Mouse (Mus musculus) myocyte (in vitro differentiated cells): ENCODE results near the gene Ift43. TPM values are rescaled to one million over a fixed set of nuclear protein-coding genes. Genes with fewer than 3 reads are reported as not detected.

Experiments used
- H3K27me3 ChIP-seq: one replicate; pipeline ENCODE4 v1.6.1; 2011; ENCODE audit not compliant: control insufficient read depth, insufficient read depth, insufficient read length
- H3K36me3 ChIP-seq: one replicate; pipeline ENCODE4 v1.6.1; 2011; ENCODE audit not compliant: control insufficient read depth, insufficient read depth
- H3K4me2 ChIP-seq: one replicate; pipeline ENCODE4 v1.6.1; 2011; ENCODE audit warnings: low read depth, control low read depth
- H3K4me3 ChIP-seq: one replicate; pipeline ENCODE4 v1.5.1; 2011; ENCODE audit warnings: mild to moderate bottlenecking, control low read depth, moderate library complexity
- H3K79me2 ChIP-seq: one replicate; pipeline ENCODE4 v1.6.1; 2011; ENCODE audit not compliant: control insufficient read depth, insufficient read depth
- H3ac ChIP-seq: one replicate; pipeline ENCODE4 v1.6.1; 2011; ENCODE audit not compliant: control insufficient read depth, insufficient read length
- CEBPB ChIP-seq: IDR thresholded peaks from 2 replicates; pipeline ENCODE4 v1.6.1; 2011; ENCODE audit warnings: mild to moderate bottlenecking, moderate library complexity; ENCODE audit not compliant: poor library complexity, insufficient read depth, severe bottlenecking
- E2F4 ChIP-seq: IDR thresholded peaks from one replicate; pipeline ENCODE4 v1.6.1; 2011; ENCODE audit warnings: mild to moderate bottlenecking, control low read depth, moderate library complexity; ENCODE audit not compliant: insufficient read depth
- MAX ChIP-seq: IDR thresholded peaks from one replicate; pipeline ENCODE4 v1.6.1; 2011; ENCODE audit warnings: low read depth, mild to moderate bottlenecking, control low read depth
- MYOD1 ChIP-seq, 3 experiments: IDR thresholded peaks; one replicate each; pipeline ENCODE4 v1.6.1; 2011; ENCODE audit warnings: control low read depth in 2 of 3, low read depth in 2 of 3, mild to moderate bottlenecking in 2 of 3, moderate library complexity in 1 of 3; ENCODE audit not compliant: insufficient read length in 2 of 3, control insufficient read depth in 1 of 3
- MYOG ChIP-seq, 3 experiments: IDR thresholded peaks; one replicate each; pipeline ENCODE4 v1.6.1; 2011; ENCODE audit warnings: control low read depth in 2 of 3, low read depth in 2 of 3, mild to moderate bottlenecking in 2 of 3; ENCODE audit not compliant: insufficient read length in 2 of 3, control insufficient read depth in 1 of 3, insufficient read depth in 1 of 3
- POLR2A ChIP-seq: IDR thresholded peaks from one replicate; pipeline ENCODE4 v1.6.1; 2011; ENCODE audit warnings: low read depth, mild to moderate bottlenecking, control low read depth, moderate library complexity; ENCODE audit not compliant: insufficient read length
- POLR2AphosphoS2 ChIP-seq: IDR thresholded peaks from one replicate; pipeline ENCODE4 v1.6.1; 2011; ENCODE audit warnings: low read depth, control low read depth; ENCODE audit not compliant: insufficient read length
- REST ChIP-seq: IDR thresholded peaks from one replicate; pipeline ENCODE4 v1.6.1; 2011; ENCODE audit warnings: mild to moderate bottlenecking, control low read depth, moderate library complexity; ENCODE audit not compliant: insufficient read depth, insufficient read length
- SRF ChIP-seq: IDR thresholded peaks from one replicate; pipeline ENCODE4 v1.6.1; 2011; ENCODE audit warnings: low read depth; ENCODE audit not compliant: control insufficient read depth, insufficient read length
- TCF12 ChIP-seq: IDR thresholded peaks from one replicate; pipeline ENCODE4 v1.6.1; 2011; ENCODE audit warnings: mild to moderate bottlenecking, control low read depth; ENCODE audit not compliant: poor library complexity, insufficient read depth, severe bottlenecking
- TCF3 ChIP-seq: IDR thresholded peaks from one replicate; pipeline ENCODE4 v1.6.1; 2011; ENCODE audit warnings: low read depth, control low read depth; ENCODE audit not compliant: insufficient read length
- USF1 ChIP-seq: IDR thresholded peaks from one replicate; pipeline ENCODE4 v1.6.1; 2011; ENCODE audit warnings: low read depth, mild to moderate bottlenecking, control low read depth, moderate library complexity
- polyA plus RNA-seq: library from polyadenylated mRNA; unstranded; fragments of >200 nt; fragmentation: generic; extraction: Trizol; gene quantifications from one replicate; pipeline ENCODE4 v1.2.1, GENCODE M21; 2012; ENCODE audit warnings: missing spikeins

The Ift43 gene
- polyA plus RNA-seq, 1 experiment, result 93.4 TPM

DNA sequence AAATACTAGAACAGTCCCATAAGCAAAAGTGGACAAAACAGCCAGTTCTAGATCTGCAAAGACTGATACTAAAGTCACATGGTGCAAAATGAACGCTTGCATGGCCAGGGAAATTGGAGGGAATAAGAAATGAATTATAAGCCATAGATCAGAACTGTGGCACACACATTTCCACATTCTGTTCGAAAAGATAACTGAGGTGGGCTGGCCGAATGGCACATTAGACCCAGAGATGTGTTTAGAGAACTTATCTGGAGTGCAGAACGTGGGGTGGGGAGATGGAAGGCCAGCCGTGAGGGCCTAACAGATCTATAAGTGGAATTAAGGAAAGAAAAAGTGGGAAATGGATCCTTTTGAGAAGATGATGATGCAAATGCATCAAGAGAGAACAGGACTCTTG is 30.9 kb upstream of the Ift43 start:
- H3K4me2 ChIP-seq, result no peak overlapping the region
- no peaks in the 10 kb centered on the region for H3K79me2 ChIP-seq
- no peak overlapping the region for H3ac ChIP-seq
- peaks cover 14% of the 10 kb centered on the region for H3K36me3 ChIP-seq
- no peak overlapping the region for H3K4me3 ChIP-seq
- TF ChIP-seq POLR2AphosphoS2 (no peak), MYOG (IDR thresholded peaks at IDR 0.05; ENCODE audit: control insufficient read depth in 1 of 3, insufficient read depth in 1 of 3, insufficient read length in 2 of 3, low read depth in 2 of 3) (no peak), TCF3 (no peak), MYOD1 (IDR thresholded peaks at IDR 0.05; ENCODE audit: control insufficient read depth in 1 of 3, insufficient read length in 2 of 3, low read depth in 2 of 3) (no peak), MAX (no peak), E2F4 (no peak), POLR2A (no peak), CEBPB (no peak), USF1 (no peak), TCF12 (no peak)
- H3K27me3 ChIP-seq, result no peaks in the 10 kb centered on the region

DNA sequence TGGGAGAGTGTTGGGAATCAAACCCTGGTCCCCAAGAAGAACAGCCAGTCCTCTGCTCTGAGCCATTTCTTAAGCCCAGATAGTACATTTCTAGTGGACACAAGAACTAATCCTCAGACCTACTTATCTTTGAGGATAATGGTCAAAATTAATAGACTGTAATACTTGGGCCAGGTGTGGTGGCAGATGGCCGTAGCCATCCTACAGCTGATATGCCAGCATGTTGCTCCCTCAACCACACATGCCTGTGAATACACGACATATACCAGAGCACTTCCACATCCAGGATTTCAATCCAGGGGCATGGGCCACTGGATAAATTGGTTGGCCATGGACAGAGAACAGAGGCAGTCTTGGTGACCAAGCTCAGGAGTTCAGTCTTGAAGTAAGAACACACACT is 27.0 kb upstream of the Ift43 start:
- peak; percentile 16 for TF ChIP-seq POLR2A
- peak; percentile 69 for TF ChIP-seq POLR2AphosphoS2
- no peak for TF ChIP-seq USF1
- Histone ChIP-seq H3ac (no peak overlapping the region), H3K79me2 (no peaks in the 10 kb centered on the region), H3K27me3 (no peaks in the 10 kb centered on the region), H3K36me3 (peaks cover 45% of the 10 kb centered on the region), H3K4me2 (no peak overlapping the region), H3K4me3 (no peak overlapping the region)

DNA sequence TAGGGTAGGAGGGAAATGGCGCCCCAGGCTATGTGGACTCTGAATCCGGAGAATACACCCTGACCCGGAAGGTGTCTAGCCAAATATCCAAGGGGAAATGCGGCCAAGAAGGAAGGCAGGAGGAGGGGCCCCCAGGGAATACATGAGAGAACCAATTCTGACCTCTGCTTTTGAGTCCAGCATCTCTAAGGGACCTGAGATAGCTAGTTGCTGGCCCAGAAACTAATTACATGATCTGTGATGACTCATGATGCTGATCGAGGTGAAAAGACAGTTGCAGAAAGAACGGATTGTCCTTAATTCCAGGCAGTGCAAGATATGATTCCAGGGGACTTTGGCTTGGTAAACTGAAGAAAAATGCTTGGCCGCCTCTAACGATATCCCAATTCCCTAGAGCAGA is 25.4 kb upstream of the Ift43 start:
- no peak overlapping the region for H3K4me2 ChIP-seq
- H3K36me3 ChIP-seq, result peaks cover 57% of the 10 kb centered on the region
- no peak overlapping the region for H3K4me3 ChIP-seq
- H3K79me2 ChIP-seq, result no peaks in the 10 kb centered on the region
- TF ChIP-seq E2F4 (no peak), SRF (no peak), TCF3 (no peak), CEBPB (no peak), MAX (no peak), TCF12 (no peak)
- H3K27me3 ChIP-seq, result no peaks in the 10 kb centered on the region
- H3ac ChIP-seq, result no peak overlapping the region

GRCm38 (mm10) chr12:86057516-86057915 is 24.8 kb upstream of the Ift43 start:
- no peak overlapping the region for H3K4me2 ChIP-seq
- no peak overlapping the region for H3K4me3 ChIP-seq
- peaks cover 61% of the 10 kb centered on the region for H3K36me3 ChIP-seq
- TF ChIP-seq POLR2AphosphoS2, result peak; percentile 10
- no peak for TF ChIP-seq REST
- H3ac ChIP-seq, result no peak overlapping the region
- no peaks in the 10 kb centered on the region for H3K79me2 ChIP-seq
- H3K27me3 ChIP-seq, result no peaks in the 10 kb centered on the region

GRCm38 (mm10) chr12:86059341-86059740 is 23.0 kb upstream of the Ift43 start:
- H3K36me3 ChIP-seq, result peaks cover 79% of the 10 kb centered on the region
- H3K4me3 ChIP-seq, result no peak overlapping the region
- no peaks in the 10 kb centered on the region for H3K27me3 ChIP-seq
- H3K79me2 ChIP-seq, result no peaks in the 10 kb centered on the region
- H3ac ChIP-seq, result no peak overlapping the region
- no peak overlapping the region for H3K4me2 ChIP-seq
- TF ChIP-seq TCF3 (no peak), MYOD1 (IDR thresholded peaks at IDR 0.05; ENCODE audit: control insufficient read depth in 1 of 3, insufficient read length in 2 of 3, low read depth in 2 of 3) (no peak), MYOG (IDR thresholded peaks at IDR 0.05; ENCODE audit: control insufficient read depth in 1 of 3, insufficient read depth in 1 of 3, insufficient read length in 2 of 3, low read depth in 2 of 3) (no peak), USF1 (no peak), E2F4 (no peak), SRF (no peak), TCF12 (no peak), MAX (no peak), POLR2AphosphoS2 (no peak), REST (no peak)

DNA sequence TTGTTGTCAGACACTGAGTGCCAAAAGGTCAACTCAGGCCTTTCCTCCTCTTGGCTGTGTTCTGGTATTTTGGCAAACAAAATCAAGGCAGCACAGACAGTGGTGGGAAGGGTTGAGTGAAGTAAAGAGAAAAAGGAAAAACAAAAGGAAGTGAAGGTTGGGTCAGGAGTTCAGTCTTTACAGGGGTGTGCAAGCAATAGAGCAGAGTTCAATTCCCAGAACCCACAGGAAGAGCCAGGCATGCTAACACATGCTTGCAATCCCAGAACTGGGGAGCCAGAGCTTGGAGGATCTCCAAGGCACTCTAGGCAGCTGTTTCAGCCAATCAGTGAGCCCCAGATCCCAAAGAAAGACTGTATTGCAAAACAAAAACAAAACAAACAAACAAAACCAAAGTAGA is 17.5 kb upstream of the Ift43 start:
- Histone ChIP-seq H3K79me2 (no peaks in the 10 kb centered on the region), H3ac (no peak overlapping the region), H3K36me3 (peaks cover 70% of the 10 kb centered on the region), H3K27me3 (no peaks in the 10 kb centered on the region), H3K4me3 (no peak overlapping the region), H3K4me2 (no peak overlapping the region)
- TF ChIP-seq POLR2AphosphoS2 (no peak), MYOD1 (IDR thresholded peaks at IDR 0.05; ENCODE audit: control insufficient read depth in 1 of 3, insufficient read length in 2 of 3, low read depth in 2 of 3) (peak in 1 of 3 experiments; percentile 16)
